Mouse (Mus musculus): ENCODE data around the gene Lifr.

- TF ChIP-seq CTCF (IDR thresholded peaks at IDR 0.05; ENCODE audit: low read depth): peak; percentile 56
- TF ChIP-seq EP300 (IDR thresholded peaks at IDR 0.05; ENCODE audit: low read depth): no peak
These were observed 44.1 kb downstream of the Lifr start for GRCm38 (mm10) chr15:7134454-7135052.
